ENCODE assay signal across 12 mouse cellular contexts in the genomic region with DNA sequence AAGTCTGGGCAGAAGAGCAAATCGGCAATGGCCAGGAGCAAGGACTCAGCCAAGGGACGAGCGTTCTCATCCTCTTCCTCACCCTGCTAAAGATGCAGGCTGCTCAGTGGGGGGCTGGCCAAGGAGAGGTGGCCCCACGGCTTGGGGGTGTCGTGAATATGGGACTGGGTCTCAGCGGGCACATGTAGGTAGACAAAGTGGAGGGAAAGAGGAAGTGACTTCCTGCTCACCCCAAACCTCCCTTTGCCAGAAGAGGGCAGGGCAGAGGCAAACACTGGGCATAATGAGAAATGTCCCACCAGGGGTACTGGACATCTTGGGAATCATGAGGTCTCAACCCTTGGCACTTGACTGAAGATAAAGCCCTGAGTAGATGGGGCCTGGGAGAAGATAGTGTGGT. TPM values are rescaled to one million over a fixed set of nuclear protein-coding genes. Genes with fewer than 3 reads are reported as not detected.
DNase-seq lines count a peak whose midpoint lies in the region; ATAC-seq and TF ChIP-seq lines count a peak whose summit lies in the region.
"Had no signal": no experiment of that assay in that cellular context is flagged by ENCODE, and none has a peak within 500 bp of the region (broad histone marks: within the 10 kb centered on the region; RNA-seq: fewer than 3 reads in every experiment).

No protein-coding gene starts in this region.

- H3K9me3 ChIP-seq in heart, embryonic 16.5 days (replicated peaks; ENCODE audit: control insufficient read depth, low read length), result no peaks in the 10 kb centered on the region
- no peaks in the 10 kb centered on the region for H3K9me3 ChIP-seq in G1E (replicated peaks)
- H3K9me3 ChIP-seq in hindbrain, embryonic 14.5 days (ENCODE audit: control insufficient read depth, low read length), result no peaks in the 10 kb centered on the region
- no peaks in the 10 kb centered on the region for H3K9me3 ChIP-seq in neural tube, embryonic 13.5 days
- H3K9me3 ChIP-seq: limb, embryonic 12.5 days had no signal

- TF ChIP-seq CTCF in G1E (IDR thresholded peaks at IDR 0.05; ENCODE audit: low read depth, low read length), result no peak

- 63% methylated on average over 6 of the region's 6 CpGs for WGBS in heart, embryonic 16.5 days
- 56% methylated on average over 6 of the region's 6 CpGs for WGBS in hindbrain, embryonic 14.5 days
- WGBS in neural tube, embryonic 13.5 days, result 63% methylated on average over 6 of the region's 6 CpGs

- no peak for ATAC-seq in heart, embryonic 16.5 days (replicated peaks; ENCODE audit: extremely low read depth, insufficient read depth, low FRiP score)
- no peak for ATAC-seq in G1E (ENCODE audit: extremely low read depth, insufficient number of reproducible peaks, low FRiP score, poor library complexity, severe bottlenecking)
- no peak for ATAC-seq in hindbrain, embryonic 14.5 days (ENCODE audit: low FRiP score)
- no peak for ATAC-seq in neural tube, embryonic 13.5 days (ENCODE audit: low read depth)
- ATAC-seq: Patski had no signal

- H3K36me3 ChIP-seq in heart, embryonic 16.5 days (ENCODE audit: control insufficient read depth, insufficient read depth), result no peaks in the 10 kb centered on the region
- no peaks in the 10 kb centered on the region for H3K36me3 ChIP-seq in G1E (replicated peaks)
- peaks cover 18% of the 10 kb centered on the region for H3K36me3 ChIP-seq in hindbrain, embryonic 14.5 days (replicated peaks; ENCODE audit: control insufficient read depth, insufficient read depth)
- peaks cover 26% of the 10 kb centered on the region for H3K36me3 ChIP-seq in neural tube, embryonic 13.5 days
- H3K36me3 ChIP-seq: limb, embryonic 12.5 days had no signal

- peak overlapping the region; percentile 64 for H3K27ac ChIP-seq in heart, embryonic 16.5 days (ENCODE audit: low read length)
- H3K27ac ChIP-seq in hindbrain, embryonic 14.5 days, result peak overlapping the region; percentile 54; the same call in 1 of the 2 replicates
- peak overlapping the region; percentile 67 for H3K27ac ChIP-seq in neural tube, embryonic 13.5 days (replicated peaks)
- H3K27ac ChIP-seq: limb, embryonic 12.5 days had no signal

- H3K4me1 ChIP-seq in heart, embryonic 16.5 days (ENCODE audit: control insufficient read depth, insufficient read depth, low read length), result peaks cover 6% of the 10 kb centered on the region
- peaks cover 11% of the 10 kb centered on the region; the same call in 1 of the 2 replicates for H3K4me1 ChIP-seq in G1E (ENCODE audit: insufficient read depth, low read depth, low read length)
- peaks cover 12% of the 10 kb centered on the region; the same call in 1 of the 2 replicates for H3K4me1 ChIP-seq in hindbrain, embryonic 14.5 days (replicated peaks; ENCODE audit: control insufficient read depth, insufficient read depth, low read length)
- peaks cover 18% of the 10 kb centered on the region for H3K4me1 ChIP-seq in neural tube, embryonic 13.5 days (replicated peaks)

- intact Hi-C loops in heart, postnatal 14 days (cut with DNase I), result loop anchor here (2.0 to 5.0 kb wide), 2 partner anchors 53 to 68 kb away; no protein-coding TSS in a partner anchor

- DNase-seq in heart, postnatal 14 days, result no peak
- DNase-seq in G1E (ENCODE audit: low spot score), result peak; percentile 41
- DNase-seq in hindbrain, embryonic 14.5 days (ENCODE audit: low spot score), result no peak
- no peak for DNase-seq in spleen, adult 12 weeks (ENCODE audit: low spot score)
- no peak for DNase-seq in urinary bladder, postnatal 14 days (ENCODE audit: low spot score)
- no peak for DNase-seq in cerebellum, adult 18-20 months
- DNase-seq: cerebellum, postnatal 36 days had no signal

- H3K9ac ChIP-seq in heart, embryonic 16.5 days (ENCODE audit: low read length), result no peak overlapping the region
- no peak overlapping the region for H3K9ac ChIP-seq in hindbrain, embryonic 14.5 days
- no peak overlapping the region for H3K9ac ChIP-seq in neural tube, embryonic 13.5 days
- H3K9ac ChIP-seq: limb, embryonic 12.5 days had no signal

- H3K4me3 ChIP-seq in heart, embryonic 16.5 days (ENCODE audit: low read length), result no peak overlapping the region
- no peak overlapping the region for H3K4me3 ChIP-seq in G1E (ENCODE audit: low read depth, low read length)
- no peak overlapping the region for H3K4me3 ChIP-seq in hindbrain, embryonic 14.5 days (replicated peaks; ENCODE audit: low read length)
- H3K4me3 ChIP-seq in neural tube, embryonic 13.5 days, result no peak overlapping the region
- H3K4me3 ChIP-seq: limb, embryonic 12.5 days had no signal

- H3K4me2 ChIP-seq in heart, embryonic 16.5 days (ENCODE audit: low read depth, low read length), result no peak overlapping the region
- H3K4me2 ChIP-seq in hindbrain, embryonic 14.5 days (replicated peaks), result no peak overlapping the region
- no peak overlapping the region for H3K4me2 ChIP-seq in neural tube, embryonic 13.5 days
- H3K4me2 ChIP-seq: limb, embryonic 12.5 days had no signal

- peaks cover 16% of the 10 kb centered on the region; the same call in 1 of the 2 replicates for H3K27me3 ChIP-seq in heart, embryonic 16.5 days (ENCODE audit: control insufficient read depth, insufficient read depth, low read length)
- peaks cover 54% of the 10 kb centered on the region for H3K27me3 ChIP-seq in G1E (ENCODE audit: insufficient read depth, low read length)
- no peaks in the 10 kb centered on the region for H3K27me3 ChIP-seq in hindbrain, embryonic 14.5 days (ENCODE audit: control insufficient read depth, insufficient read depth, low read length)
- H3K27me3 ChIP-seq in neural tube, embryonic 13.5 days, result peaks cover 16% of the 10 kb centered on the region; the same call in 1 of the 2 replicates
- H3K27me3 ChIP-seq: Patski had no signal

RNA-seq across cellular contexts. Expression of a gene that starts 7.8 kb away (rescaled TPM):
- polyA plus RNA-seq in heart, embryonic 16.5 days (2015; fragmentation: Nextera tagmentation; extraction: Ambion mirVana), result 8.5 and 9.2 TPM in 2 replicates
- 1 to 10 TPM; 5.2 to 6.6 TPM for total RNA-seq in heart, postnatal 14 days (2021)
- total RNA-seq in G1E (2014; fragmentation: Nextera tagmentation) (not detected in 2 replicates), G1E (2017) (not detected in 2 replicates)
- 0.01 TPM in 1 of 2 replicates, not detected in the other for polyA plus RNA-seq in G1E (2012)
- polyA plus RNA-seq in hindbrain, embryonic 14.5 days (2014; fragmentation: Nextera tagmentation; extraction: Ambion mirVana), result 44.5 and 50.2 TPM in 2 replicates
- polyA plus RNA-seq in neural tube, embryonic 13.5 days (2015; fragmentation: Nextera tagmentation; extraction: Ambion mirVana), result 41.5 and 44.6 TPM in 2 replicates

RNA-seq across cellular contexts. Expression of a gene that starts 22.0 kb away (rescaled TPM):
- 7.0 and 7.5 TPM in 2 replicates for polyA plus RNA-seq in heart, embryonic 16.5 days (2015; fragmentation: Nextera tagmentation; extraction: Ambion mirVana)
- 1 to 10 TPM; 8.7 to 9.9 TPM for total RNA-seq in heart, postnatal 14 days (2021)
- total RNA-seq in G1E (2014; fragmentation: Nextera tagmentation) (not detected in 2 replicates), G1E (2017) (0.05 and 0.06 TPM in 2 replicates)
- not detected in 2 replicates for polyA plus RNA-seq in G1E (2012)
- polyA plus RNA-seq in hindbrain, embryonic 14.5 days (2014; fragmentation: Nextera tagmentation; extraction: Ambion mirVana), result 25.7 and 28.5 TPM in 2 replicates
- 23.7 and 24.1 TPM in 2 replicates for polyA plus RNA-seq in neural tube, embryonic 13.5 days (2015; fragmentation: Nextera tagmentation; extraction: Ambion mirVana)

RNA-seq across cellular contexts. Expression of a gene that starts 25.2 kb away (rescaled TPM):
- not detected in 2 replicates for polyA plus RNA-seq in heart, embryonic 16.5 days (2015; fragmentation: Nextera tagmentation; extraction: Ambion mirVana)
- total RNA-seq in heart, postnatal 14 days (2021), result not detected
- total RNA-seq in G1E (2014; fragmentation: Nextera tagmentation) (not detected in 2 replicates), G1E (2017) (not detected in 2 replicates)
- polyA plus RNA-seq in G1E (2012), result not detected in 2 replicates
- 1.8 and 1.9 TPM in 2 replicates for polyA plus RNA-seq in hindbrain, embryonic 14.5 days (2014; fragmentation: Nextera tagmentation; extraction: Ambion mirVana)
- polyA plus RNA-seq in neural tube, embryonic 13.5 days (2015; fragmentation: Nextera tagmentation; extraction: Ambion mirVana), result 1.4 and 2.1 TPM in 2 replicates
- polyA plus RNA-seq: heart, embryonic 14.5 days; limb, embryonic 12.5 days; Patski had no signal

RNA-seq across cellular contexts. Expression of a gene that starts 37.9 kb away (rescaled TPM):
- 0.26 and 0.32 TPM in 2 replicates for polyA plus RNA-seq in heart, embryonic 16.5 days (2015; fragmentation: Nextera tagmentation; extraction: Ambion mirVana)
- under 1 TPM in 1 of 2 experiments, not detected in 1; 0.14 TPM for total RNA-seq in heart, postnatal 14 days (2021)
- total RNA-seq in G1E (2014; fragmentation: Nextera tagmentation), result not detected in 2 replicates
- 0.05 and 0.06 TPM in 2 replicates for total RNA-seq in G1E (2017)
- not detected in 2 replicates for polyA plus RNA-seq in G1E (2012)
- 0.15 TPM in 1 of 2 replicates, not detected in the other for polyA plus RNA-seq in hindbrain, embryonic 14.5 days (2014; fragmentation: Nextera tagmentation; extraction: Ambion mirVana)
- 0.14 and 0.18 TPM in 2 replicates for polyA plus RNA-seq in neural tube, embryonic 13.5 days (2015; fragmentation: Nextera tagmentation; extraction: Ambion mirVana)
- polyA plus RNA-seq: limb, embryonic 12.5 days had no signal

RNA-seq across cellular contexts. Expression of a gene that starts 43.8 kb away (rescaled TPM):
- 175 and 179 TPM in 2 replicates for polyA plus RNA-seq in heart, embryonic 16.5 days (2015; fragmentation: Nextera tagmentation; extraction: Ambion mirVana)
- 100 to 1,000 TPM; 128 to 140 TPM for total RNA-seq in heart, postnatal 14 days (2021)
- 66.8 and 102 TPM in 2 replicates for total RNA-seq in G1E (2014; fragmentation: Nextera tagmentation)
- total RNA-seq in G1E (2017), result 75.3 and 78.5 TPM in 2 replicates
- polyA plus RNA-seq in G1E (2012), result 67.0 and 74.3 TPM in 2 replicates
- polyA plus RNA-seq in hindbrain, embryonic 14.5 days (2014; fragmentation: Nextera tagmentation; extraction: Ambion mirVana), result 196 and 222 TPM in 2 replicates
- polyA plus RNA-seq in neural tube, embryonic 13.5 days (2015; fragmentation: Nextera tagmentation; extraction: Ambion mirVana), result 182 and 203 TPM in 2 replicates
